Mouse (Mus musculus) erythroblast, embryonic 14.5 days (primary cell): Measurements from ENCODE around the gene Mrgbp.

ENCODE experiments used
- GATA1 ChIP-seq: IDR thresholded peaks from 2 replicates; pipeline ENCODE4 v1.6.1; 2012; ENCODE audit warnings: low read length, inconsistent platforms, mixed read lengths
- TAL1 ChIP-seq: IDR thresholded peaks from 3 replicates; pipeline ENCODE4 v1.6.1; 2012; ENCODE audit warnings: low read length, inconsistent platforms, mixed read lengths

GRCm38 (mm10) chr2:180563841-180564240 is 17.3 kb upstream of the Mrgbp start:
- TF ChIP-seq GATA1 (no peak), TAL1 (no peak)
